Mouse (Mus musculus): ENCODE data around the gene Akap13.
"Not testable (repeated sequence)": the region's sequence is repeated elsewhere in the genome, so short reads cannot be mapped to it uniquely, and the experiment has no call there.

Akap13 gene

DNA sequence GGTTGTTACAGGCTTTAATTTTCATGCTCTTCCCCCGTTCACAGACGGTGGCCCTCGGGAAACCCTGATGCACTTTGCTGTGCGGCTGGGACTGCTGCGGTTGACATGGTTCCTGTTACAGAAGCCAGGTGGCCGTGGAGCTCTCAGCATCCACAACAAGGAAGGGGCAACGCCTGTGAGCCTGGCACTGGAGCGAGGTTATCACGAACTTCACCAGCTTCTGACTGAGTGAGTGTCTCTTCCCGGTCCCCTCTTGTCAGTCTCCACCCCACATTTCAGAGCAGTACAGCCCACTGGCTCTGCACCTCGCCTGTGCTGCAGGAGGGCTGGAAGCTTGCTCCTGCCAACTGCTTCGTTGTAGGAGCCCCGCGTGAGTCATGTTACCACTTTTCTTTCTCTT is 130.8 kb downstream of the Akap13 start:
- in situ Hi-C loops (cut with MboI; ENCODE audit: unreplicated experiment in 2 of 2) = no loop called here

DNA sequence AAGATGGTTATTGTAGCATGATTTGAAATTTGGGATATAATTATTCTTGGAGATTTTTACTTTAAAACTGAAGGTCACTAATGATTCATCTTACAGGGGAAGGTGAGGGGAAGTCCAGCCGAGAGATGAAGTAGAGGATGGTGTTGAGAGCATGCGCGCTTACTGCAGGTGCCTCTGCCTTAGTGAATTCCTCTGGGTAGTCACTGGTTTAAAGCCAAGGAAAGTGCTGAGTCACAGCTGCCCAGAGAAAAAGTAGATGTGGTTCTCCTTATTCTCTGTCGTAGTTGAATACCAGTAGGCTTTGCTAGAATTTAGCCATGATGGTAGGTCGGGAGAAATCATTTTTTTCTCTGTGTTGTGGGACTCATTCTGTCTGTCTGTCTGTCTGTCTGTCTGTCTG is 132.4 kb downstream of the Akap13 start:
- in situ Hi-C loops (cut with MboI; ENCODE audit: unreplicated experiment in 2 of 2) = no loop called here

DNA sequence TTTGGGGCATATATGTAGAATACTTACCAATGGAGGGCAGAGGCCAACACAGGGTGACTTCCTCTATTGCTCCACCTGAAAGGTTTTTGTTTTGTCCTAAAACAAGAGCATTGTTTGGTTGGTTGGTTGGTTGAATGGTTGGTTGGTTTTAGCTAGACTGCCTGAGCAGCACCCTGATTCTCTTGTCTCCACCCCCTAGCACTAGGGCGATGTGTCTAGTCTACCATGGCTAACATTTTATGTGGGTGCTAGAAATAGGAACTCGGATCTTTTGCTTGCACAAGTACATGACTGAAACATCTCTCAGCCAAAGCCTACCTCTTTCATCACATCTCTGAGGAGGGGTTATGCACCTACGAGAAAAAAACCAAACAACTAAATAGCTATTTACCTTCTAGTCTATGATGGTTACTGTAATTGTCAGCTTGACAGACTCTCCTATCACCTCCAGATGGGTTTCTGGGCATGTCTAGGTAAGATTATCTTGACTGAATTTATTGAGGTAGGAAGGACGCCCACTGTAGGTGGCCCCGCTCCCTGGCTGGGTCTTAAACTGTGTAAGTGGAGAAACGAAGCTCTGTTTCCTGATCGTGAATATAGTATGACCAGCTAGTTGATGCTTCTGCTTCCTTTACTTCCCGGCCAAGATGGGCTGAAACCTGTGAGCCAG is 134.1 kb downstream of the Akap13 start:
- in situ Hi-C loops (cut with MboI; ENCODE audit: unreplicated experiment in 2 of 2) = no loop called here

DNA sequence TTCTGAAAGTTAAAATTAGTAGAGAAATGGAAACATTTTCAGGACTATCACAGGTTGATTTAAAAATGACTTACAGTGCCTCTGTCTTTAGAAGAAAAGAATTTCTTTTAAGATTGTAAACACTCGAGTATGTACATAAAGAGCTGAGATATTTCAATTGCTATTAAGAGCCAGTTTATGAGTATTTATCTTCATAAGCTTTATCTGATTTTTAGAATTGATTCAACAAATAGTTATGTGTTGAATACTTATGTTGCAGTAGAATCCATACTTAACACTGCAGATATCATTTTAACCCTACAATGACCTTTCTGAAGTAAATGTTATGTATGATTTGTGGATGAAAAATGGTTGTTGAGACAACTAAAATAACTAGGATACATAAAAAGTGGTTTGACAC is 136.6 kb downstream of the Akap13 start:
- in situ Hi-C loops (cut with MboI; ENCODE audit: unreplicated experiment in 2 of 2) = no loop called here

DNA sequence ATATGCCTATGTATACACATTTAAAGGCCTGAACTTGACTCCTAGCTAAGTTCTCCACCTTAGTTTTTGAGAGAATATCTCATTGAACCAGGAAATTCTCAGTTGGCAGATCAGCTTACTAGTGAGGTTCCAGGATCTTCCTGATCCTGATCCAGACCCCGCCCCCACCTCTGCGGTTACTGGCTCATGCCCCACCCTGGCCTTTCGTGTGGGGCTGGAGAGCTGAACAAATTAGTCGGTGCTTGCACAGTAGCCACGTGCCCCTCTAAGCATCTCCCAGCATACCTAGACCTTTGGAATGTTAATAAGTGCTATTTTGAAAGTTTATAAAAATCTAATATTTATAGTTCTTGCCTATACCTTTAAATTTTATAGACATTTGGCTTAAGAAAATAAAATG is 139.5 kb downstream of the Akap13 start:
- in situ Hi-C loops (cut with MboI; ENCODE audit: unreplicated experiment in 2 of 2) = no loop called here

DNA sequence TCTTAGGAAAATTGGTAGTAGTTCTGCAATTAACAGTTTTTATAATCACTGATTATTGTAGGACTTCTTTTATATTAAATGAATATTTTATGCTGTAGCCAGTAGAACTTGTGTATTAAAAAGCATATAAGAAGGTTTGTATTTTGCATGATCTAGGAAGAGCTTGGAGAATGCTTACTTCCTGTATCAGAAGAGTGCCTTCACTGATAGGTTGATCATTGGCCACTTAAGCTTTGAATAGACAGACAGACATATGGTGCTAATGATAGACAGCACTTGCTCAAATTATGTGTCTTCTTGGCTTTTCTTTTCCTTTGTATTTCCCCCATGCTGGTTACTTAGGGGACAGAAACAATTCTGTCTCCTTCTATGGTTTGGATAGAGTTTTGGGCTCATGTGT is 139.9 kb downstream of the Akap13 start:
- in situ Hi-C loops (cut with MboI; ENCODE audit: unreplicated experiment in 2 of 2) = no loop called here

DNA sequence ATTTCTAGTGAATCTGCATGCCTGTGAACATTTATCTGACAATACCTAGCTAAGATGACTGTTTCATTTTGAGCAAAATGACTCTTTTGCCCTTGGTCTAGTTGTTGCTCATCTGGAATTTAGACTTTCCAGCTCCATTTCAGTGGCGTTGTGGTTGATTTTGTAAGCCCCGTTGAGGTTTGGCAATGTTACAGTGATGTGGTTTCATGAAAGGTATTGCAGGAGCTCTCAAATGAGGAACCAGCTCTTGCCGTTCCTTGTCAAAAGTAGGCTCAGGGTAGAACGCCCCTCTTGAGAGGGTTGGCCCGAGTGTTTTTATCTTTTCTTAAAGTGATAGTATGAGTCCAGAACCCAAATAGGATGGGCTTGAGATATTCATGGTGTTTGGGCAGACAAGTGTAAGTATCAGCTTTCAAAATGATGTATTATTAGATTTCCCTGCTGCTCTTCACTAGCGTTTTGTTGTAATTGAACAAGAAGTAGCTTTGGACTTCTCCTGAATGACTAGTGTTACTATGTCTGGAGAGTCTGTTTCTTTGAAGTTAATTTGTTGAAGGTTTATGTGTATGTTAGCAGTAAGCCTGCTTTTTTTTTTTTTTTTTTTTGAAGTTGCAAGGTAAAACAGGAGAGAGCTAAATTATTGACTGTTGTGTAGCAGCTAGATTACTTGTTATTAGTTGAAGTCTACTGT is 140.9 kb downstream of the Akap13 start:
- in situ Hi-C loops (cut with MboI; ENCODE audit: unreplicated experiment in 2 of 2) = no loop called here

DNA sequence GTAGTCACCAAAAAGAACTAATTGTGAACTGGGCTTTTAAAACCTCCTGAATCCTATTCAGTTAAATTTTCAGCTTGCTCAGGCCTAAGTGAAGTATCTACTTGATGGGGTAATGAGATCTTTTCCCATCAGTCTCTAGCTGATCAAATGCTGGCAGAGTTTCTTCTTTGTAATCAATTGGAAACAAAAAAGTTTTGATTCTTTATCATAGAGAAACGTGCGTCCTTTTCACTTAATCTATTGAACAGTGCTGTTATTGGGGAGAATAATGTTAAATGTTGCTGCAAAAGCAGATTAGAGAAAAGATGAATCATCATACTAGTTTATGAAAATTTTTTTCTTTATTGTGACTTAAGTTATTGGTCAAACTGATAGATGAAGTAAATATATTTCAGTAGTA is 142.5 kb downstream of the Akap13 start:
- in situ Hi-C loops (cut with MboI; ENCODE audit: unreplicated experiment in 2 of 2) = no loop called here

DNA sequence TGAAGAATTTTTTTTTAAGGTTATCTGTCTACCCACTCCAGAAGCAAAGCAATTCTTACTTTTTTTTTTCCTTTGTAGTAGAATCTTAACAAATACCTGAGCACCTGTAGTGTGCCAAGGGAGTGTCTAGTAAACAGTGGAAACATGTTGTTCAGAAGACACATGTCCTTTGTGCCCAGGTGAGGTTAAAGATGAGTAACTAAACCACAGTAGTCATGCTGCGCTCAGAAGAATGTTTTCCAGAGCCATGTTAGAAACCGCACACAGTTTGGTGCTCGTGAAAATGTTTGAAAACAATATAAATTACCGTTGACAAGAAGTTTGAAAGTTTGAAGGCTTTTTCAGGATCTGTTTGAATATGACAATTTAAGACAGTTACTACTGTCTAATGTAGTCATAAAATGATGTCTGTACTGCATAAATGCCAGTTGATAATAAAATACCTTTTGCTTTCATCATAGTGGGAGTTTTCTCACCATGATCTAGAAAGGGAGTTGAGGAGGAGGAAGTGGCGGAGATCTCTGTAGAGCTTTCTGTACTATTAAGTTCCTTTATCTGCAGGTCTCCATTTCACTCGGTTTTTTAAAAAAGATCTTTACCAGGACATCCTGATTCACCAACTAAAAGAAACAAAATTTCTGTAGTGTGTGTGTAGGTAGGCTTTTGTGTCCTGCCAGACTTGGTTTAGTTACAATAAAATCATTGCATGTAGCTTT is 145.2 kb downstream of the Akap13 start:
- in situ Hi-C loops (cut with MboI; ENCODE audit: unreplicated experiment in 2 of 2) = no loop called here

DNA sequence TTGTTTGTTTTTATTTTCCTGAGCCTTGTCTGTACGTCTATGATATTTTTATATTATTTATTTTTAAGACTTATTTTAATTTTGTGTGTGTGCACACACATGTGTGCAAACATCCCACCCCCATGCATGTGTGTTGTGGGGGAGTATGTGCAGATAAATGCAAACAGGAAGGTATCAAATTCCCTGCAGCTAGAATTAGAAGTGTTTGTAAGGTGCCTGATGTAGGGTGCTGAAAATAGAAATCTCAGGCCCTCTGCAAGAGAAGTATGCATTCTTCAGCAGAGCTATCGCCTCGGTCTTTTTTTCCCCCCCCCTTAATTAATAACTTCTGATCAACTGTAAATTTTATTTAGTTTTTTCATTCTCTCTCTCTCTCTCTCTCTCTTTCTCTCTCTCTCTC is 151.9 kb downstream of the Akap13 start:
- in situ Hi-C loops (cut with MboI; ENCODE audit: unreplicated experiment in 2 of 2) = no loop called here

DNA sequence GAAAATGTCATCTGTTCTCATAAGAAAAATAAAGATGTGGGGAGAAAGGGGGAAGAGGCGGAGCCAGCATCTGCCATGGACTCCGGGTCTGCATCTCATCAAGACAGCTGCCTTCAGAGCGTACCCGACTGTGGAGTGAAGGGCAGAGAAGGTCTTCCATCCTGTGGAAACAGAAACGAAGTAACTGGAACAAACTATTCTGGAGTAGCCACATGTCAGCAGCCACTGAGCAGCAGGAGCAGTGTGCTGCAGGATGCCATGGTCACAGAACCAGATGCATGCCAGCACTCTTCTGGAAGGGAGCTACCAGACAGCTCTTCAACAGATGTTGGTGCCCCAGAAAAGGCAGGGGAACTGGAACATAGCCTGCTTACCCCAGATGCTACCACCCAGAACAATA is 153.4 kb downstream of the Akap13 start:
- in situ Hi-C loops (cut with MboI; ENCODE audit: unreplicated experiment in 2 of 2) = no loop called here

DNA sequence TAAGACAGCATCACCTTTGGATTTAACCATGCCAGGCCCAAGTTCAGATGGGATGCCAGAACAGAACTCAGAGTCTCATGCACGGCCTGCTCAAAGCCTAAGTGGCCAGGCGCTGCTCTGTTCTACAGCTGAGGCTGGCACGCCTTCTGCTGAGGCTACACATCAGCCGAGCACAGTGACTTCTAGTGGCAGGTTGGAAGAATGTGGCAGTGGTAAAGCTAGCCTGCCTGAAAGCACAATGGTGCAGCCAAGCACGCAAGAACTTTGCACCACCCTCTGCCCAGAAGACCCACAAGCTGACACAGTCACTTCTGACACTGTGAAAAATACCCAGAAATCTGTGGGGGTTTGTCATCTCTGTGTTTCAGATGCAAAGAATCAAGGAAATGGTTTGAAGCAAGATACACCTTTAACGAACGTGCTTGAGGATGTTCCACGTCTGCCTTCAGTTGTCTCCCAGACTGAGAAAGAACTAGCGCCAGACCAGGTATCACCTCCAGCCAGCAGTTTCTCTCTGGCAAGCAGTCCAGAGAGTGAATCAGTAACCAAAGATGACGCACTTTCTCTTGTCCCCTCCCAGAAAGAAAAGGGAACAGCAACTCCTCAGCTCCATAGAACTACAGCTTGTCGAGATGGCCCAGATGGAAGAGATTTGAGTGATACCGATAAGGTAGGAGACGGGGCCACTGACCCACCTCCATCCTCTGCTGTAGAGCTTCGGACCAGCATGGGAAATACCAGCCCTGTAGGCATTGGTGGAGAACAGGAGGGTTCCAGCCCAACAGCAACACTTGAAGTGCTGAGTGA is 154.3 kb downstream of the Akap13 start:
- in situ Hi-C loops (cut with MboI; ENCODE audit: unreplicated experiment in 2 of 2) = no loop called here

DNA sequence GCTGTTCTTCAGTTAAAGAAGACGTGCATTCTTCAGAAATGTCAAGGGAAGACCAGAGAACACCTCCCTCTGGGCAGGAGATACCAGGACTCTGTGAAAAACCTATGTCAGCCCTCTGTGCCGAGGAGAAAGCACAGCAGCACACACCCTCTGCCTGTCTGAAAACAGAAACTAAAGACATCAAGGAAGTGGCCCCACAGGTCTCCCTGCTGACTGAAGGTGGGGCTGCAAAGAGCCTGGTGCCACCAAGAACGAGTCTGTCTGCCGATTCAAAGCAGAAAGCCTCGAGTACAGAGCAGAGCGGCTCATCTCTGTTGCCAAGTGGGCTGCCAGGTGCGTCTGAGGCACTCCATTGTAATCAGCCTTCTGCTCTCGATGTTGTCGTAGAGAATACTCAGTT is 155.1 kb downstream of the Akap13 start:
- in situ Hi-C loops (cut with MboI; ENCODE audit: unreplicated experiment in 2 of 2) = no loop called here

DNA sequence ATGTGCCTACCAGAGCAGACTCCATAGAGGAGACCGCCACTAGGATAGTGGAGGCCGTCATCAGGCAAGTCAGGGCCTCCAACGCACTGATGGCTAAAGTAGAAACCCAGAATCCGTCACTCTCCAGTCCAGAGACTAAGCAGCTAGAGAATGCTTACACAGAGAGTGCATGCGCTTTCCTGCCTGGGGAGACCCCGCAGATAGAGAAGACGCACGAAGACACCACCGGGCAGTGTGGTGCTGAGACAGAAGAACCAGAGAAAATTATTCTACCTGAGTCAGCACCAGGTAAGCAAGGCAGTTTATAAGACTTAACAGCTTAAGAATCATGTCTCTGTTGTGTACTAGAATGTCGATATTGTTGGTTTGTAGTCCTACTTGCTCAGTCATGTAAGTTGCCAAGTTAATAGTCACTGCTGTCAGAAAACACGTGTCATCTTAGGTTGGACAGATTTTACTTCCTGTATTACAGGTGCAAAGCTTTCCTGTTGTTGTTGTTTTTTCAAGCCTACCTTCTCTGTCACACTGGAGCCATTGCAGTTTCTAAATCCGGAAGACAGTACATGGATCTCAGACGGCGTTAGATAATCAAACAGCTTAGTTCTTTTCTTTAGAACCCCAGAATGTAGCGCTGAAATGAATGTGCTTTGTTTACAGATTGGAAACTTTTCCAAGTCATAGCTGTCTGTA is 156.1 kb downstream of the Akap13 start:
- in situ Hi-C loops (cut with MboI; ENCODE audit: unreplicated experiment in 2 of 2) = no loop called here

DNA sequence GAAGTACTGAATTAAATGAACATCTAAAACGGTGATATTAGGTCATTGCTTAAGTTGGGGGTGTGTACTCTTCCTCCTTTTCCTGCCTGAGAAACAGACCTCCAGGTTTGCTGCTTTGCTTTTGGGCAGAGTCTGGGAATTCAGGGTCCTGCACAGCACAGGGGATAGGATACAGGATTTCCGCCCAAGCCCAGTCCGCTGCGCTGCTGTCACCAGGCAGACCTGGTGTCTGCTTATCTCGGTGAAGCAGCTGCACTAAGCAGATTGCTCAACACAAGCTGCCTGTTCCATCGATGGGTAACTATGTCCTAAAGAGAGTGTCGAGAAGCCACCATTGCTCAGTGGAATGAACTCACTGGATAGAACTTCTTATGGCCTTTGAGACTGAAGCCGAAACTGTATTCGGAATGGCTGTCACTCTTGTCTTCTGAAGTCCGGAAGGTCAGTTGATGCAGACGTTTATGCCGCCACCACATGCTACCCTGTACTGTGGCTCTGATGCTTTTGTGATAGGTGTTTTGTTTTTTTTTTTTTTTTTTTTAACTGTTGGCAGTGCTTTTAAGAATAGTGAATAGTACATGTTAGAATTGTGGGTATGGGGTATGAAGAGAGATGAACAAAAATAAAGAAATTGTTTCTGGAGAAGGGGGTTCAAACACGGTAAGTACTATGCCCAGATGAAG is 156.8 kb downstream of the Akap13 start:
- in situ Hi-C loops (cut with MboI; ENCODE audit: unreplicated experiment in 2 of 2) = no loop called here

DNA sequence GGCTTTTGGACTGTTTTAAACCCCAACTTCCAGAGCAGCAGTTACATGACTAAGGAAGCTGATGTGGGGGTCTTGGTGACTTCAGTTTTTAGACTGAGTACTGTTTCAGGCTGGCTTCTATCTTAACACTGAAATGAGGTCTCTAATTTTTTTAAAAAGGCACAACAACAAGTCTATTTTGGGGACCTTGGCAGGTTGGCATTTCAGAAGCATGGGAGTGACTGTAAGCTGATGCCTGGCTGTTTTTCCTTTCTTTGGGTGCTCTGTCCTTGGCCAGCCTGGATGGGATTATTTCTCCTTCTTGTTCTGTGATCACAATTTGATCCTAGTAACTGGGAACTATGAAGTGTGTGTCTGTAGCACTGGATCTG is 157.3 kb downstream of the Akap13 start:
- in situ Hi-C loops (cut with MboI; ENCODE audit: unreplicated experiment in 2 of 2) = no loop called here

DNA sequence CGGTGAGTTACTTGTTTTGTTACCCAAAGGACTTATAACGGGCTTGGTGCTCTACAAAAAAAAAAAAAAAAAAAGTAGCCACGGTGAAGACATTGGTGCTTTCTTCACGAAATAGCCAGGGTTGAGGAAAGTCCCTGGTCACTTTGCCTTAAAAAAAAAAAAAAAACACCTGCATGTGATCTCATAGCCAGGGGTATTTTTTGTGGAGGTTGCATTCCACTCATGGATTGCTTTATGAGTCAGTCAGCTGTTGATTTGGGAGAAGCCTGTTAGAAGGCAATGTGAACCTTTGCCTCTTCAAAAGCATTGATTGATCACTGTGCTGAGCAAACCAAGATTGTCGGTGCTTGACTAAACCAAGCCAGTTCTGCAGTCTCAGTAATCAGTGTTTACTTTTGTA is 157.9 kb downstream of the Akap13 start:
- in situ Hi-C loops (cut with MboI; ENCODE audit: unreplicated experiment in 2 of 2) = no loop called here

DNA sequence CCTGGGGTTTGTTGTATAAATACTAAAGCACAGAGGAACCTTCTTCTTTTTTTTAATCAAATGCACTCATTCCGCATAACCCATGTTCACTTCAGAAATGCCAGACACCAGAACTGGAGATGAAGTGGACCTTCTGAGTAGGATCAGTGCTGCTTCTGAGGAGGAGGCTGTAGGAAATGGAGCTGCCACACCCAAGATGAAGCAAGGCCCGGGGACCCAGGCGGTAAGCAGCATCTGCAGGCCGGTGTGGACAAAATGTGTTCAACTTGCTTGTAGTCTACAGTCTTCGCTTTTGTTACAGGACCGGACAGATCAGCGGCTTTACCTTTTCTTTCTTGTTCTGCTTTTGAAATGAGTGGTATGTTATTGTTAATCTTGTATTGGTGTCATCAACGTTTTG is 159.5 kb downstream of the Akap13 start:
- in situ Hi-C loops (cut with MboI; ENCODE audit: unreplicated experiment in 2 of 2) = no loop called here

DNA sequence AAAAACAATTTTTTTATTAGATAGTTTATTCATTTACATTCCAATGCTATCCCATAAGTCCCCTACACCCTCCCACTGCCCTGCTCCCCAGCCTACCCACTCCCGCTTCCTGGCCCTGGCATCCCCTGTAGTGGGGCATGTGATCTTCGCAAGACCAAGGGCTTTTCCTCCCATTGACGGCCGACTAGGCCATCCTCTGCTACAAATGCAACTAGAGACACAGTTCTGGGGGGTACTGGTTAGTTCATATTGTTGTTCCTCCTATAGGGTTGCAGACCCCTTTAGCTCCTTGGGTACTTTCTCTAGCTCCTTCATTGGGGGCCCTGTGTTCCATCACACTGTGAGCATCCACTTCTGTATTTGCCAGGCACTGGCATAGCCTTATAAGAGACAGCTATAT is 161.9 kb downstream of the Akap13 start:
- in situ Hi-C loops (cut with MboI; ENCODE audit: unreplicated experiment in 2 of 2) = not testable (repeated sequence)

DNA sequence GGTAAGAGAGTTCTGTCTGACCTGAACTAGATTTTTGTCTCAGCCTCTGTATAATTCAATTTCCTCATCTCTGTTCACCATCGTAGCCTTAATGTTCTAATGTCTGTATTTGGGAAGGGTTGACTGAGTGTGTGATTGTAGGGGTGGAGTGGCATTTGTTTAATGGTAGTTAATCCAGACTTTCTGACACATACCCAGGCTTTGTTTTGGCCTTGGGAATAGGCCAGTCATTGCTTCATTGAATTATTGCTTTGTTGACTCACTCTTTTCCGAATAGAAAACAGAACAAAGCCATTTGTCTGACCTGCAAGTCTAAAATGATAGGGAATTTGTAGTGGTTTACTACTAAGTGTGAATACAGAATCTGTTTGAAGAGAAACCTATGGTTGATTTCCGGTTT is 163.4 kb downstream of the Akap13 start:
- in situ Hi-C loops (cut with MboI; ENCODE audit: unreplicated experiment in 2 of 2) = no loop called here

Measured in v-Abl transformed pro-B cells (cell line).